Mouse (Mus musculus) lung, postnatal 0 days (tissue): ENCODE data around the gene Tmem186. TPM values are rescaled to one million over a fixed set of nuclear protein-coding genes. Genes with fewer than 3 reads are reported as not detected.

Experiments
- ATAC-seq: fragments of 200-750 bp; cut with Nextera tagmentation; 2 replicates; pipeline ENCODE4 v1.8.0; 2017; ENCODE audit warnings: moderate library complexity
- DNase-seq: peaks from one replicate; pipeline ENCODE4 v3.0.0-alpha.2; 2016; ENCODE audit warnings: low spot score
- H3K27ac ChIP-seq: fragments of 300-500 bp; sonication (generic); 2 replicates; pipeline ENCODE4 v1.5.1; 2014; ENCODE audit warnings: antibody characterized with exemption, mild to moderate bottlenecking, low read length, mixed read lengths
- H3K27me3 ChIP-seq: fragments of 300-500 bp; sonication (generic); replicated peaks from 2 replicates; pipeline ENCODE4 v1.6.1; 2014; ENCODE audit warnings: low read length, mixed read lengths; ENCODE audit not compliant: insufficient read depth
- H3K36me3 ChIP-seq: fragments of 300-500 bp; sonication (generic); 2 replicates; pipeline ENCODE4 v1.6.1; 2014; ENCODE audit warnings: low read length, mixed read lengths; ENCODE audit not compliant: insufficient read depth
- H3K4me1 ChIP-seq: fragments of 300-500 bp; sonication (generic); 2 replicates; pipeline ENCODE4 v1.6.1; 2014; ENCODE audit warnings: antibody characterized with exemption, low read depth, low read length, mixed read lengths; ENCODE audit not compliant: insufficient read depth
- H3K4me2 ChIP-seq: fragments of 300-500 bp; sonication (generic); replicated peaks from 2 replicates; pipeline ENCODE4 v1.6.1; 2014; ENCODE audit warnings: low read depth, mild to moderate bottlenecking, low read length, moderate library complexity, mixed read lengths
- H3K4me3 ChIP-seq: fragments of 300-500 bp; sonication (generic); 2 replicates; pipeline ENCODE4 v1.5.1; 2014; ENCODE audit warnings: low read depth, low read length
- H3K9ac ChIP-seq: fragments of 300-500 bp; sonication (generic); replicated peaks from 2 replicates; pipeline ENCODE4 v1.6.1; 2014; ENCODE audit warnings: low read depth, mild to moderate bottlenecking
- H3K9me3 ChIP-seq: fragments of 300-500 bp; sonication (generic); 2 replicates; pipeline ENCODE4 v1.6.1; 2016; ENCODE audit warnings: low read length, mixed read lengths
- CTCF ChIP-seq: IDR thresholded peaks from 2 replicates; pipeline ENCODE4 v1.5.1; 2016; ENCODE audit warnings: antibody characterized with exemption, mild to moderate bottlenecking
- EP300 ChIP-seq: IDR thresholded peaks from 2 replicates; pipeline ENCODE4 v1.6.1; 2016; ENCODE audit warnings: antibody characterized with exemption, mild to moderate bottlenecking, control low read depth
- WGBS: fragments of 180-500 bp; shearing (Covaris S2); extraction: QIAGEN DNeasy Blood & Tissue Kit; methylation state at CpG from one replicate; pipeline ENCODE4 v1.1.7; 2014; 5-methylcytosine and 5-hydroxymethylcytosine counted together
- polyA plus RNA-seq: library from polyadenylated mRNA; unstranded; fragments of >200 nt; fragmentation: Nextera tagmentation; extraction: Ambion mirVana; gene quantifications from 2 replicates; pipeline ENCODE4 v1.2.1, GENCODE M21; 2015

Tmem186 gene
- polyA plus RNA-seq, 1 experiment from 2014 or later, result 8.2 TPM

- no peaks in the 10 kb centered on the region for H3K9me3 ChIP-seq
- no peak overlapping the region for H3K9ac ChIP-seq
- DNase-seq, result peak; percentile 62
- no peak overlapping the region for H3K27ac ChIP-seq
- H3K36me3 ChIP-seq, result peaks cover 21% of the 10 kb centered on the region; the same call in 1 of the 2 replicates
- peak; percentile 82 for ATAC-seq
- 74% methylated on average over 2 of the region's 2 CpGs for WGBS
- H3K4me3 ChIP-seq, result no peak overlapping the region
- no peaks in the 10 kb centered on the region for H3K4me1 ChIP-seq
- H3K4me2 ChIP-seq, result no peak overlapping the region
- TF ChIP-seq EP300 (no peak), CTCF (peak; percentile 89)
- no peaks in the 10 kb centered on the region for H3K27me3 ChIP-seq
Observed at GRCm38 (mm10) chr16:8643855-8644254, 6.3 kb upstream of the Tmem186 start.

- H3K9ac ChIP-seq, result no peak overlapping the region
- DNase-seq (no peak), ATAC-seq (no peak)
- H3K9me3 ChIP-seq, result no peaks in the 10 kb centered on the region
- no peak overlapping the region for H3K4me3 ChIP-seq
- no peak overlapping the region for H3K4me2 ChIP-seq
- 70% methylated on average over 11 of the region's 11 CpGs for WGBS
- H3K27me3 ChIP-seq, result no peaks in the 10 kb centered on the region
- H3K4me1 ChIP-seq, result peaks cover 4% of the 10 kb centered on the region; the same call in 1 of the 2 replicates
- no peak for TF ChIP-seq EP300
- no peak for TF ChIP-seq CTCF
- H3K27ac ChIP-seq, result no peak overlapping the region
- H3K36me3 ChIP-seq, result no peaks in the 10 kb centered on the region
Observed at GRCm38 (mm10) chr16:8639466-8640191, 2.1 kb upstream of the Tmem186 start.

- Histone ChIP-seq H3K9me3 (no peaks in the 10 kb centered on the region), H3K4me3 (peak overlapping the region; percentile 79), H3K27ac (peak overlapping the region; percentile 91), H3K4me2 (peak overlapping the region; percentile 85), H3K36me3 (no peaks in the 10 kb centered on the region), H3K9ac (peak overlapping the region; percentile 78), H3K27me3 (no peaks in the 10 kb centered on the region), H3K4me1 (peaks cover 4% of the 10 kb centered on the region; the same call in 1 of the 2 replicates)
- no peak for TF ChIP-seq EP300
- no peak for TF ChIP-seq CTCF
- no peak for ATAC-seq
- DNase-seq, result no peak
- WGBS, result 21% methylated on average over 7 of the region's 7 CpGs
Observed at GRCm38 (mm10) chr16:8638131-8638530, 619 bp upstream of the Tmem186 start.

- ATAC-seq (peak; percentile 14), DNase-seq (no peak)
- H3K36me3 ChIP-seq, result no peaks in the 10 kb centered on the region
- no peaks in the 10 kb centered on the region for H3K9me3 ChIP-seq
- peak overlapping the region; percentile 91 for H3K27ac ChIP-seq
- H3K27me3 ChIP-seq, result no peaks in the 10 kb centered on the region
- H3K4me1 ChIP-seq, result peaks cover 4% of the 10 kb centered on the region; the same call in 1 of the 2 replicates
- H3K9ac ChIP-seq, result peak overlapping the region; percentile 78
- peak overlapping the region; percentile 85 for H3K4me2 ChIP-seq
- under 1% methylated on average over 13 of the region's 13 CpGs for WGBS
- TF ChIP-seq CTCF, result no peak
- no peak for TF ChIP-seq EP300
- H3K4me3 ChIP-seq, result peak overlapping the region; percentile 79
Observed at GRCm38 (mm10) chr16:8636867-8637216, 670 bp downstream of the Tmem186 start.

GRCm38 (mm10) chr16:8631428-8631827, 6.1 kb downstream of the Tmem186 start:
- H3K9ac ChIP-seq, result no peak overlapping the region
- no peaks in the 10 kb centered on the region; the same call in 1 of the 2 replicates for H3K4me1 ChIP-seq
- no peak overlapping the region for H3K4me3 ChIP-seq
- H3K9me3 ChIP-seq, result no peaks in the 10 kb centered on the region
- no peaks in the 10 kb centered on the region for H3K27me3 ChIP-seq
- no peak overlapping the region for H3K27ac ChIP-seq
- no peak for TF ChIP-seq CTCF
- TF ChIP-seq EP300, result no peak
- no peaks in the 10 kb centered on the region for H3K36me3 ChIP-seq
- 85% methylated on average over 5 of the region's 5 CpGs for WGBS
- no peak for ATAC-seq
- H3K4me2 ChIP-seq, result no peak overlapping the region
- no peak for DNase-seq

- ATAC-seq (no peak), DNase-seq (no peak)
- Histone ChIP-seq H3K4me2 (no peak overlapping the region), H3K9ac (no peak overlapping the region), H3K9me3 (no peaks in the 10 kb centered on the region), H3K4me1 (no peaks in the 10 kb centered on the region), H3K36me3 (no peaks in the 10 kb centered on the region), H3K4me3 (no peak overlapping the region), H3K27ac (no peak overlapping the region), H3K27me3 (no peaks in the 10 kb centered on the region)
- 89% methylated on average over 2 of the region's 2 CpGs for WGBS
- TF ChIP-seq EP300 (no peak), CTCF (no peak)
Observed at GRCm38 (mm10) chr16:8630419-8630818, 7.1 kb downstream of the Tmem186 start.
